Mouse (Mus musculus) brain, embryonic 14.5 days (tissue): ENCODE results near the gene Stk11ip.

Experiments used
- CTCF ChIP-seq: fragments of 200-500 bp; IDR thresholded peaks from 2 replicates; pipeline ENCODE4 v1.5.1; 2012; ENCODE audit warnings: inconsistent platforms, mild to moderate bottlenecking, moderate library complexity, borderline replicate concordance; ENCODE audit not compliant: insufficient read depth, insufficient read length; ENCODE audit errors: extremely low read depth
- POLR2A ChIP-seq: fragments of 200-500 bp; IDR thresholded peaks from 2 replicates; pipeline ENCODE4 v1.6.1; 2012; ENCODE audit warnings: mild to moderate bottlenecking, inconsistent platforms, borderline replicate concordance; ENCODE audit not compliant: poor library complexity, insufficient read depth, insufficient read length, severe bottlenecking; ENCODE audit errors: extremely low read depth

- no peak for TF ChIP-seq POLR2A
- TF ChIP-seq CTCF = no peak
These were observed 20.2 kb downstream of the Stk11ip start for GRCm38 (mm10) chr1:75541496-75541895.
